Mouse (Mus musculus): ENCODE measurements at regions not wholly inside any gene's neighbourhood (a gene's known extent, or its start where the extent isn't known, plus 50 kb on each side); places are given as distances from the start of the nearest gene placed in this dataset.

DNA sequence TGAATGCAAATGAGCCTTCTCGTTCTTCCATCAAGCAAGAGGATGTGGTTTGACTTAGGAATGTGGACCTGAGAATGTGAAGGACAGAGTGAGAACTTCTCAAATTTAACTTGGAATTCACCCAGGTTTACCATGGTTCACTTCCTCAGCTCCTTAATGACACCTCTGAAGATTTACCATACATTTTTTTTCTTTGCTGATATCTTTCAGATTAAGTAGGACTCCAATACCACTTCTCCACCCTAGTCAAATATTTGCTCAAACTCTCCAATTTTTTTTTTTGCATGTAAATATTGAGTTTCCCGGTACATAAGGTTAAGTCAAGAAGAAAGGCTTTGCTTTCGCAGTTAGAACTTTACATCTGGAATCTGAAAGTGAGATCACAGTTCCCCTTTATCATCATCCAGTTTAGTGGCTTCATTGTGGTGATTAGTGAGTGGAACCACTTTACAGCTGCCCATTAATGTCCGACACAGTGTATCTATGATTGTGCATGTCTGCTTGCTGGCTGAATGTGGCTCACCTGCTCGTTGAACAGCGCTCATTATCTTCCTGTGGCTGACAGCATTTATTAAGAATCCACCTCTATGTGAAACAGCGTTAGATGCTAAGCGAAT is 446.0 kb upstream of the Adam34 start:
- Histone ChIP-seq H3K27me3 (no peaks in the 10 kb centered on the region), H3K36me3 (no peaks in the 10 kb centered on the region), H3K9ac (no peak overlapping the region), H3K9me3 (replicated peaks) (no peaks in the 10 kb centered on the region), H3K4me2 (replicated peaks) (no peak overlapping the region), H3K4me3 (no peak overlapping the region), H3K4me1 (no peaks in the 10 kb centered on the region), H3K27ac (no peak overlapping the region)
- 83% methylated on average over 8 of the region's 8 CpGs for WGBS
- ATAC-seq (ENCODE audit: low FRiP score): no peak

DNA sequence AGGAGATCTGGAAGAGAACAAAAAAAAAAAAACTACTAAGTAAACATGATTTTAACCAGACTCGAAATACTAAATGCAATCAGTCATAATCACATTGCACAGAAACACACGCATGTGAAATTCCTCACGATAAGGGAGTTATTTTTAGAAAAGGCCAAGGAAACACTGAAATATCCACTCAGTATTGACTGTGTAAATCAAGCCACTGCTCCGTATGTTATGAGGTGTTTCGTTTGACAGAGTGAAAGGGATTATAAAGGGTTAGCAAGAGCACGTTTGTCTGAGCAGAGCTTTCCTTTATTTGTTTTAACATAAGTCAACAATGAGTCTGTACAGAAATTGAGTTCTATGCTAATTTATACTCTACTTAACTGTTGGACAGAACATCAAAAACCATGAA is 455.3 kb upstream of the Adam34 start:
- no peak overlapping the region for H3K9ac ChIP-seq
- H3K36me3 ChIP-seq: no peaks in the 10 kb centered on the region
- no peak overlapping the region for H3K4me2 ChIP-seq (replicated peaks)
- no peak overlapping the region for H3K27ac ChIP-seq
- no peaks in the 10 kb centered on the region for H3K4me1 ChIP-seq
- H3K27me3 ChIP-seq: no peaks in the 10 kb centered on the region
- ATAC-seq (ENCODE audit: low FRiP score): no peak
- WGBS: 68% methylated on average over 6 of the region's 6 CpGs
- no peak overlapping the region for H3K4me3 ChIP-seq
- no peaks in the 10 kb centered on the region for H3K9me3 ChIP-seq (replicated peaks)

GRCm38 (mm10) chr8:44177016-44177415 is 467.2 kb upstream of the Adam34 start:
- Histone ChIP-seq H3K4me2 (replicated peaks) (no peak overlapping the region), H3K4me1 (no peaks in the 10 kb centered on the region), H3K9ac (no peak overlapping the region), H3K27ac (no peak overlapping the region), H3K27me3 (no peaks in the 10 kb centered on the region), H3K9me3 (replicated peaks) (no peaks in the 10 kb centered on the region), H3K4me3 (no peak overlapping the region), H3K36me3 (no peaks in the 10 kb centered on the region)
- ATAC-seq (ENCODE audit: low FRiP score): no peak
- 58% methylated on average over 4 of the region's 4 CpGs for WGBS

- Histone ChIP-seq H3K36me3 (no peaks in the 10 kb centered on the region), H3K27ac (no peak overlapping the region), H3K27me3 (no peaks in the 10 kb centered on the region), H3K4me2 (replicated peaks) (no peak overlapping the region), H3K4me1 (no peaks in the 10 kb centered on the region), H3K9ac (no peak overlapping the region), H3K9me3 (replicated peaks) (no peaks in the 10 kb centered on the region), H3K4me3 (no peak overlapping the region)
- WGBS: 89% methylated on average over 2 of the region's 2 CpGs
- no peak for ATAC-seq (ENCODE audit: low FRiP score)
These were observed 492.4 kb upstream of the Adam34 start for GRCm38 (mm10) chr8:44202228-44202627.

- H3K4me1 ChIP-seq: no peaks in the 10 kb centered on the region
These were observed 496.7 kb upstream of the Adam34 start for GRCm38 (mm10) chr8:44206391-44207170.

DNA sequence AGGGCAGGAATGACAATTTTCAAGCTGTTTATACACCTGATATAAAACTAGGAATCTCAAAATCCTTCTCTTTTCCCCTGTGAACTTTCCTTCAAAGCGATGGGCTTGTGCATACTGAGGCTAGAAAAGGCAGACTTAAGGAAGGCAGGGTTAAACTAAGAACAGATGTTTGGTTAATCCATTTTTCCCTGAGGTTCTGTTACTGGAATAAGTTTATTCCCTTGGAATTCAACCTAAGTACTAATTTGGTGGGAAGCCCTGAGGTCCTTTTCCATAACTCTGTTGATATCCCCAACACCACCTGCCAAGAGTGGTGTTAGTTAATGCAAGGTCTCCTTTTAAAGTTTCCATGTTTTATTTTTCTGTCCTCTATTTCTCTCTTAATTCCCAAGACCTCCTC is 512.5 kb upstream of the Adam34 start:
- no peak for ATAC-seq (ENCODE audit: low FRiP score)
- H3K27me3 ChIP-seq: no peaks in the 10 kb centered on the region
- WGBS: 91% methylated on average over 1 of the region's 1 CpGs

More at GRCm38 (mm10) chr8:44206391-44207170, 496.7 kb upstream of the Adam34 start:
- no peak overlapping the region for H3K4me2 ChIP-seq (replicated peaks)
- no peak for ATAC-seq (ENCODE audit: low FRiP score)
- no peak overlapping the region for H3K27ac ChIP-seq
- H3K27me3 ChIP-seq: no peaks in the 10 kb centered on the region
- no peaks in the 10 kb centered on the region for H3K9me3 ChIP-seq (replicated peaks)
- H3K4me3 ChIP-seq: no peak overlapping the region
- no peaks in the 10 kb centered on the region for H3K36me3 ChIP-seq
- no peak overlapping the region for H3K9ac ChIP-seq
- 68% methylated on average over 11 of the region's 11 CpGs for WGBS

GRCm38 (mm10) chr8:44252393-44252792 is 542.5 kb upstream of the Adam34 start:
- no peak overlapping the region for H3K9ac ChIP-seq
- no peaks in the 10 kb centered on the region for H3K4me1 ChIP-seq
- ATAC-seq (ENCODE audit: low FRiP score): no peak
- no peak overlapping the region for H3K4me3 ChIP-seq
- H3K4me2 ChIP-seq (replicated peaks): no peak overlapping the region
- no peaks in the 10 kb centered on the region for H3K9me3 ChIP-seq (replicated peaks)
- H3K27me3 ChIP-seq: no peaks in the 10 kb centered on the region
- no peak overlapping the region for H3K27ac ChIP-seq
- no peaks in the 10 kb centered on the region for H3K36me3 ChIP-seq
- WGBS: 73% methylated on average over 3 of the region's 3 CpGs

More for the DNA sequence above, 512.5 kb upstream of the Adam34 start:
- Histone ChIP-seq H3K36me3 (no peaks in the 10 kb centered on the region), H3K27ac (no peak overlapping the region), H3K4me3 (no peak overlapping the region), H3K9me3 (replicated peaks) (no peaks in the 10 kb centered on the region), H3K4me2 (replicated peaks) (no peak overlapping the region), H3K9ac (no peak overlapping the region), H3K4me1 (no peaks in the 10 kb centered on the region)

GRCm38 (mm10) chr8:44257051-44257450 is 547.2 kb upstream of the Adam34 start:
- no peak overlapping the region for H3K27ac ChIP-seq
- WGBS: 70% methylated on average over 6 of the region's 6 CpGs
- no peak for ATAC-seq (ENCODE audit: low FRiP score)
- no peaks in the 10 kb centered on the region for H3K36me3 ChIP-seq
- H3K4me1 ChIP-seq: no peaks in the 10 kb centered on the region
- no peak overlapping the region for H3K4me2 ChIP-seq (replicated peaks)
- H3K27me3 ChIP-seq: no peaks in the 10 kb centered on the region
- no peaks in the 10 kb centered on the region for H3K9me3 ChIP-seq (replicated peaks)
- no peak overlapping the region for H3K9ac ChIP-seq
- no peak overlapping the region for H3K4me3 ChIP-seq

GRCm38 (mm10) chr8:44261039-44261438 is 551.2 kb upstream of the Adam34 start:
- Histone ChIP-seq H3K4me3 (no peak overlapping the region), H3K27ac (no peak overlapping the region), H3K9ac (no peak overlapping the region), H3K36me3 (no peaks in the 10 kb centered on the region), H3K4me1 (no peaks in the 10 kb centered on the region), H3K4me2 (replicated peaks) (no peak overlapping the region), H3K9me3 (replicated peaks) (no peaks in the 10 kb centered on the region), H3K27me3 (no peaks in the 10 kb centered on the region)
- WGBS: 72% methylated on average over 4 of the region's 4 CpGs
- no peak for ATAC-seq (ENCODE audit: low FRiP score)

- 80% methylated on average over 4 of the region's 4 CpGs for WGBS
- no peak for ATAC-seq (ENCODE audit: low FRiP score)
- Histone ChIP-seq H3K36me3 (no peaks in the 10 kb centered on the region), H3K9me3 (replicated peaks) (no peaks in the 10 kb centered on the region), H3K27ac (no peak overlapping the region), H3K4me3 (no peak overlapping the region), H3K4me2 (replicated peaks) (no peak overlapping the region), H3K27me3 (no peaks in the 10 kb centered on the region), H3K9ac (no peak overlapping the region), H3K4me1 (no peaks in the 10 kb centered on the region)
These were observed 563.5 kb upstream of the Adam34 start for GRCm38 (mm10) chr8:44273300-44273699.

GRCm38 (mm10) chr8:44318216-44318615 is 608.4 kb upstream of the Adam34 start:
- ATAC-seq (ENCODE audit: low FRiP score): no peak
- H3K4me2 ChIP-seq (replicated peaks): no peak overlapping the region
- no peak overlapping the region for H3K9ac ChIP-seq
- no peaks in the 10 kb centered on the region for H3K36me3 ChIP-seq
- no peak overlapping the region for H3K27ac ChIP-seq
- H3K9me3 ChIP-seq (replicated peaks): no peaks in the 10 kb centered on the region
- H3K4me3 ChIP-seq: no peak overlapping the region
- H3K27me3 ChIP-seq: no peaks in the 10 kb centered on the region
- no peaks in the 10 kb centered on the region for H3K4me1 ChIP-seq

DNA sequence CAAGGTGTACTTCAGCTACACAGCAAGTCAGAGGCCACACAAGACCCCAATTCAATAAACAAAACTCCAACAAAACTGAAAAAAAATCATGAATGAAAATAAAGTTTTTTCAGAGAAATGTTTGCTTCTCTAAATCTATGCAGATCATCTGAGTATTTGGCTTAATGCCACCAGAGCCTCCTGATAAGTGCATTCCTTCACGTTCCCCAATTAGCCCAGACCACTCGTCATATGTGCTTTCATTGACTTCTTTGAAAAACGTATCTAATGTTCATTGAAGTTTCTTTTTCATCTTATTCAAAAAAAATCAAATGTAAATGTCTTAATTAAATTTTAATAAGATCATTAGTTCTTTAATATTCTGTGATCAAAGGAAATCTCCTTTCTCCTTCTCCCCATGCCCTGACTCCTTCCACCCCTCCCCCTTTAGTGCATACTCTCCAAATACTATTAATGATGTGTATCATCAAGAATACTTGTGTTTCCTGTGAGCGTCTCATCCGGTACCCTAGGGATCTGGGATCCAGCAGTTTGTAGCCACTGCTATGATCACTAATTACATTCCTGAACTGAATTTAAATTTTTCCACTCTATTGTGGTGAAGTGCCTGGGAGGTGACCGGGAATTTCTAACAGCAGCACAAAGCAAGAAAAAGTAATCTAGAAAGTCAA is 600.8 kb upstream of the Fat1 start:
- Histone ChIP-seq H3K27me3 (no peaks in the 10 kb centered on the region), H3K36me3 (no peaks in the 10 kb centered on the region), H3K4me2 (replicated peaks) (no peak overlapping the region), H3K9ac (no peak overlapping the region), H3K4me3 (no peak overlapping the region), H3K4me1 (no peaks in the 10 kb centered on the region), H3K9me3 (replicated peaks) (no peaks in the 10 kb centered on the region), H3K27ac (no peak overlapping the region)
- no peak for ATAC-seq (ENCODE audit: low FRiP score)
- WGBS: 79% methylated on average over 6 of the region's 6 CpGs

All from hindbrain, embryonic 12.5 days (tissue).